Mouse (Mus musculus) fat pad, adult 2 months (tissue): ENCODE measurements around the gene Tmem205.

Experiments used
- DNase-seq: peaks from one replicate; pipeline ENCODE4 v3.0.0-alpha.2; 2011; ENCODE audit warnings: low read depth, low spot score; ENCODE audit errors: extremely low read depth

Tmem205 gene

GRCm38 (mm10) chr9:21927208-21927753 is at the start of gene Tmem205, which contains the start of gene Ccdc159:
Gene Tmem205, minus strand, starts transcription at chr9:21927556.
Gene Ccdc159, plus strand, starts transcription at chr9:21927471.
- peak; percentile 81 for DNase-seq

- DNase-seq: no peak
Measured at GRCm38 (mm10) chr9:21976626-21977175, 49.3 kb upstream of the Tmem205 start.

- no peak for DNase-seq
Measured at GRCm38 (mm10) chr9:21969304-21969703, 41.9 kb upstream of the Tmem205 start.

GRCm38 (mm10) chr9:21968883-21969282 is 41.5 kb upstream of the Tmem205 start:
- no peak for DNase-seq

GRCm38 (mm10) chr9:21963417-21963816 is 36.1 kb upstream of the Tmem205 start, which contains the start of gene Epor:
Gene Epor, minus strand, starts transcription at chr9:21963506.
- no peak for DNase-seq

GRCm38 (mm10) chr9:21962416-21963059 is 35.2 kb upstream of the Tmem205 start:
- DNase-seq: no peak

- no peak for DNase-seq
Measured at GRCm38 (mm10) chr9:21962010-21962409, 34.7 kb upstream of the Tmem205 start.

GRCm38 (mm10) chr9:21961366-21961980 is 34.1 kb upstream of the Tmem205 start:
- no peak for DNase-seq

GRCm38 (mm10) chr9:21960558-21961208 is 33.3 kb upstream of the Tmem205 start:
- no peak for DNase-seq

- no peak for DNase-seq
Measured at GRCm38 (mm10) chr9:21960135-21960534, 32.8 kb upstream of the Tmem205 start.

GRCm38 (mm10) chr9:21959244-21959643 is 31.9 kb upstream of the Tmem205 start:
- no peak for DNase-seq

- no peak for DNase-seq
Measured at GRCm38 (mm10) chr9:21958372-21958771, 31.0 kb upstream of the Tmem205 start.

- DNase-seq: peak; percentile 88
Measured at GRCm38 (mm10) chr9:21955570-21956281, 28.4 kb upstream of the Tmem205 start, which contains the start of gene Swsap1. Gene Swsap1, plus strand, starts transcription at chr9:21955755.

- no peak for DNase-seq
Measured at GRCm38 (mm10) chr9:21955225-21955569, 27.8 kb upstream of the Tmem205 start.

- DNase-seq: no peak
Measured at GRCm38 (mm10) chr9:21954635-21955034, 27.3 kb upstream of the Tmem205 start.

GRCm38 (mm10) chr9:21953600-21953999 is 26.2 kb upstream of the Tmem205 start:
- DNase-seq: no peak

GRCm38 (mm10) chr9:21951977-21952376 is 24.6 kb upstream of the Tmem205 start:
- no peak for DNase-seq

GRCm38 (mm10) chr9:21950322-21950721 is 23.0 kb upstream of the Tmem205 start:
- DNase-seq: no peak

- no peak for DNase-seq
Measured at GRCm38 (mm10) chr9:21948790-21949189, 21.4 kb upstream of the Tmem205 start.

GRCm38 (mm10) chr9:21948146-21948545 is 20.8 kb upstream of the Tmem205 start:
- no peak for DNase-seq
